Mouse (Mus musculus) small intestine, adult 2 months (tissue): ENCODE results near the gene Rtl6.

Source experiments
- CTCF ChIP-seq: fragments of 200-500 bp; IDR thresholded peaks from 2 replicates; pipeline ENCODE4 v1.5.1; 2012; ENCODE audit warnings: low read depth, mild to moderate bottlenecking, control low read depth, inconsistent platforms, low read length, moderate library complexity, mixed read lengths; ENCODE audit not compliant: insufficient replicate concordance, insufficient read length; ENCODE audit errors: extremely low read depth
- POLR2A ChIP-seq: fragments of 200-500 bp; IDR thresholded peaks from 2 replicates; pipeline ENCODE4 v1.6.1; 2012; ENCODE audit warnings: low read depth, mild to moderate bottlenecking, control low read depth, inconsistent platforms, low read length, moderate library complexity

DNA sequence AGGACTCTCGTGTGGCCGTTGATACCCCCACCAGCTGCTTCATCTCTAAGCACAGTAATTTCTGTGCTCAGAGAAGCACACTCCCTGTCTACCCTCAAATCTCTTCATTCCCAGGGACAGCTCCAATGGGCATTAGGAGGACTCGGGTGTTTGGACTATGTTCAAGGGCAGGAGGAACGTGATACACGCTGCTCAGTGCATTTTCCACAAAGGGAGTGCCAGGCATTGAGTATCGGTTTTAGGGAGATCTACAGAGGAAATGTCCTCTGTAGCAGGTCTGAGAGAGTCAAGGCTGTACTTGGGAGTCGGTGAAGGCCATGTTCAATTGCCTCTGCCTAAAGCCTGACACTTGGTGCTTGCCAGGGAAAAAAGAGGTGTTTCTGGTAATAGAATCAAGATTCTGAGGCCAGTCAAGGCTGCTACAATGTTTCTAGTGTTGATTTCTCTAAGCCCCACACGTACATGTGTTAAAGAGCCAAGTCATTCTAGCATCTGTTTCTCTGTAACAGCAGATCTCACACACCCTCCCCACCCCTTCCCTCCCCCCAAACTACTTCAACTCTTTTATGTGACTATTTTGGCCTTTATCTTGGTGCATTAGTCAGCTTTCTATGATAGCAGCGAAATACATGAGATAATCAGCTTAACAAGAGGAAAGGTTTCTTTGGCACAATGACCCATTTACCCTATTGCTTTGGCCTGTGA is 37.8 kb upstream of the Rtl6 start:
- no peak for TF ChIP-seq CTCF
- no peak for TF ChIP-seq POLR2A
